Mouse (Mus musculus) neural tube, embryonic 10.5 days (tissue): ENCODE data around the gene Zrsr1.
A peak's percentile ranks its signal among the peaks of the same experiment; 100 is the strongest.

Experiments used
- DNase-seq: peaks from one replicate; pipeline ENCODE4 v3.0.0-alpha.2; 2017; ENCODE audit warnings: low spot score; ENCODE audit errors: extremely low spot score

Gene Zrsr1

DNA sequence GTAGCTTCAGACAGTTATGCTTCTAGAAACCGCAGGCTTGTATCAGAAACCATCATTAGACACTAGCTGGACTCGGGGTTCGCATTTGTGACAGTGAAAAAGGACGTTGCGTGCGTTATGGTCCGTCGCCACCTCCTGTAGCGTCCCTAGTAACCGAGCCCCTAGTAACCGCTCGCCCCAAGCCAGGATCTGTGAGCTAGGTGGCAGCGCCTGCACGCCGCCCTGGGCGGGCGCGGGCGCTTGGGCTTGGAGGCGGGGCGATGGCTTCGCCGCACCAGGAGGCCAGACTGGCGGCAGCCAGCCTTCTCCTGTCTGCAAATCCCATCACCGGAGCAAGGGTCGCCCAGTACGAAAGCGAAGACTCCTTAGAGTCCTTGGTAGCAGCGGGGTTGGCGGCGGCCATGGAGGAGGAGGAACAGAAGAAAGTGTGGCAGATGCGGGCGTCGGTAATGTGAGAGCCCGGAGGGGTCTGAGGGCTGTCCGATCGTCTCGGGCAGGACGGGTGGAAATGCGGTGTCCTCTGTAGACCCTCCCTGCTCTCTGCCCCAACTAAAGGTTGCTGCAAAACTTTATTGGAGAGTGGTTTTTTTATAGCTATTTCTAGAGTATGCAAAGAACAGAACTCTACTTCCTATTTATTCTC lies 36.5 kb downstream of the Zrsr1 start:
- DNase-seq: peak; percentile 89

DNA sequence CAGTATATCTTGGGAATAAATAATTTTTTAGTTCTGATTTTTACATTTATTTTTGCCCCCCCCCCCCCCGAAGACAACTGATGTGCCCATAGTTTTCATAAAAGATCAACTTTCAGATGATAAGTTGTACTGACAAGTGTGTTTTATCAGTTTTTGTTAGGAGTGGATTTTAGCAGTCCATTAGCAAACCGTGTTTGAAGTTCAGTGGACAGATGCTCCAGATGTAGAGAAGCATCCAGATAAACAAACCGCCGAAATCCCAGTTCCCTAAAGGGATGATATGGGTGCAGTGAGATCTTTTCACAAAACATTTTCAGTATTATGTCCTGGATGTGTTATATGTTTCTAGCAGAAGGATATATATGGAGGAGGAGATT lies 37.0 kb downstream of the Zrsr1 start:
- DNase-seq: no peak

DNA sequence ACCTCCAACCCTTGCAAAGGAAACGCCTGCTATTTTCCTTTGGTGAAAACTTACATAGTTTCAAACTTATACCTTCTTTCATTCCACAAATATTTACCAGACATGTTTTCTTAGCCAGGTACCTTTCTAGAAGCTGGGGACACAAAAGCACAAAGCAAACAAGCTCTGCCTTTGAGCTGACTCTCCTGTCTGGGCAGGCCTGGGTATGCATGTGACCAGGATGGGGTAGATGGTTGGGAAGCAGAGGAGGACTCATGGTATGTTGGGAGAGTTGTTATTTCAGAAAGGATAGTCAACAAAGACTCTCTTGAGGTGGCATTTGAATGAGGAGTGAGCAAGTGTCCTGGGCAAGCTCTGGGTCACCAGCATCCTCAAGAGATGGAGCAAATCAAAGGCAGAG lies 41.3 kb downstream of the Zrsr1 start:
- DNase-seq: no peak

DNA sequence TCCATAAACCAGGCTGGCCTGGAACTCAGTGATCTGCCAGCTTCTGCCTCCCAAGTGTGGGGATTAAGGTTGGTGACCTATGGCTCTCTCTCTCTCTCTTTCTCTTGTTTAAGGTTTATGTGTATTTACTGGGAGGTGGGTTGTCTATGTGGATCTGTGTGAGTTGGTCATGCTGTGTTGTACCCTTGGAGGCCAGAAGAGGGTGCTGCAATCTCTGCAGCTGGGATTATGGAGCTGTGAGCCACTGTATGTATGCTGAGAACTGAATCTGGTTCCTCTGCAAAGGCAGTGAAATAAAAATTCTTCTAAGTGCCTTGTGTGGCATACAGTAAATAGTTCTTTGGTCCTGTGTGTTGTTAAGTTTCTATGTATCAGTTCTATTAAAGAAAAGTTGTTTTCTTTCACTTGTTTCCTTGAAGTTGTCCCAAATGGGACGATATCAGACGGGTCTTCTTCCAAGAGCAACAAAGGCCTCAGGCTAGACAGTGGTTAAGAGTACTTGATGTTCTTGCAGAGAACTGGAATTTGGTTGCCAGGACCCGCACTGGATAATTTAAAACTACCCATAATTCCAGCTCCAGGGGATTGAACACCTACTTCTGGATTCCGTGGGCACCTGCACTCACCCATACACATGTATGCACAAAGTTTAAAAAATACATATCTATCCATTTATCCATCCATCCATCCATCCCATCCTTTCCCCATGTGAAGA lies 41.9 kb downstream of the Zrsr1 start:
- DNase-seq: no peak

DNA sequence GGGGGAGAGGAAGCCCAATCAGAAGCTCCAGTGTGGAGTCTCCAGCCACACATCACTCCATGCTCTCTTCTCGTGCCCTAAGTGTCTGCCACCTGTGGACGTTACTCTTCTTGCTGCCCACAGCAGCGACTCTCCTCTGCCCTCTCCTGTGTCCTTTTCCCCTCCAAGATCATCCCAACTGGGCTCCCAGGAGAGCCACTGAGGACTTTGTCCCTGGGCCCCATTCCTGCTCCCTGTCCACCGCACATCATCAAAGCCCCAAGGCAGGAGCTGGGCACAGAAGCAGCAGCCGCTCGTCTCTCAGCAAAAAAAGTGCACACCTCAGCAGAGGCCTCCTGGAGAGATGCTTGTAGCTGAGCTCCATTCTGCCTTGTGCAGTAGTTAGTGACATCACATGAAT lies 43.2 kb downstream of the Zrsr1 start:
- DNase-seq: no peak

DNA sequence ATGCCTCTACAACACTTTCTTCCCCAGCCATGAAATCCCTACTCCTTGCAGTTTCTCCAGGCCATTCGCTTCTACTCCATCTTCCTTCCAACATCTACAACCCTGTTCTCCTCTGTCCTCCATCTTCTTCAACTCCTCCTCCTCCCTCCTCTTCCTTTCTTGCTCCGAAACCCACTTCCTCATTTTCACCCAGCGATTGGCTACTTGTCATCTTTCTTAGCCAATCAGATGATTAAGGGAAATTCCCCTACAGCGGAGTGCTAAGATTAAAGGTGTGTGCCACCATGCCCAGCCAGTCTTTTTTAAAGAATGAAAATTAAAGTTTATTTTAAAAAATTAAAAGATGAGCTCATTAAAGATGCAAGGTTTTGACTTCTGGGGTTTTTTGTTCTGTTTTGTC lies 46.1 kb downstream of the Zrsr1 start:
- DNase-seq: no peak

DNA sequence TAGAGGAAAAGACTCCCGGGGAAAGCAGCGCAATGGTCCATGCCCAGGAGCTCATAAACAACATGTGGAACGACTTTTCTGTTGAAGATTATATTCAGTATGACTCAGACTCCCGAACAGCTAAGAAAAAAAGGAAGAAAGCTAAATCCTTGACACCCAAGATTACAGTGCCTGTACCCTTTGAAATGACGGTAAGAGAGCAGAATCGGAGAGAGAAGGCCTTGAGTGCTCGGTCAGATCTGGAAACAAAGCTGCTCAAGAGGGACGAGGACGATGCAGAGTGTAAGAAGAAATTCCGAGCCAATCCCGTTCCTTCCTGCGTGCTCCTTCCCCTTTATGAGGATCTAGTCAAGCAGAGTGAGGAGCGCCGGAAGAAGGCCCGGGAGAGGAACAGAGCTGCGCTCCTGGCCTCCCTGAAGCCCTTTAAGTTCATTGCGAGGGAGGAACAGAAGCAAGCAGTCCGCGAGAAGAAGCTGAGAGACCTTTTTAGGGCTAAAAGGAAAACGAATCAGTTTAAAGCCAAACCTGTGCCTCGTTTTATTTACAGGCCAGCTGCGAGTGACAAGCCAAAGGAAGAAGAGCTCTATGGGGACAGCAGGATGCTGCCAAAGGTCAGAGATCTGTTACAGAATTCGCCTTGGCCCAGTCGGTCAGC lies 48.4 kb downstream of the Zrsr1 start:
- DNase-seq: no peak

DNA sequence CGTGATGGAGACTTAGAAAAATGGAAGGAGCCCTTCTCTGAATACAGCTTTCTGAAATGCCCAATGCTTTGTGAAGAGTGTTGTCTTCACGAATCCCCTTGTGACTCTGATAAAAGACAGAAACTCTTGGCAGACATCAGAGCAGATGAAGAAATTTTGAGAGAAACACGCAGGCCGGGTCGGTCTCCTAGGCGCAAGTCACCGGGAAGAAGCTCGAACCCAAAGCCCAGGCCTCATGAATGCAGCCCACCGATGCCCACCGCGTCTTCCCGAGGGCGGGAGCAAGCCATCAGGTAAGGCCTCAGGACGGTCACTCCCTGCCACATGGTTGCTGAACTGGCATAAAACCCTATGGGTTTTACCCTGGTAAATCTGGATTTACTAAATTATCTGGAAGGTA lies 49.0 kb downstream of the Zrsr1 start:
- no peak for DNase-seq

DNA sequence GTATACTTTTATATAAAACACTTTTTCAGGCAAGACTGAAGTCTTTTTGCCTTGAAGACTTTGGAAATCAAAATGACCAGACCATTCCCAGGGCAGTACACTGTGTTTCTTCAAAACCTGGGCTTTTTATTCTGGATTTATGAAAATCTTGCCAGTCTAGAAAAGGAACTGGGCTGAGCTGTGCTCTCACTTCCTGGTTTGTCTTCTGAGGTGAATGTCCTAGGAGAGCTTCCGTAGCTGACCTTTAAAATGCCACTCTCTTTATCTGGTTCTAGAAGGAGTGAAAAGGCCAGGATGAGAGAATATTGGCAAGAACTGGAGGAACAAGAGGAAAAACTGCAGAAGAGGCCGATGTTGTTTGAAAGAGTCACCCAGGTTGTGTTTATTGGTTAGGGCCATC lies 51.4 kb downstream of the Zrsr1 start:
- DNase-seq: no peak

DNA sequence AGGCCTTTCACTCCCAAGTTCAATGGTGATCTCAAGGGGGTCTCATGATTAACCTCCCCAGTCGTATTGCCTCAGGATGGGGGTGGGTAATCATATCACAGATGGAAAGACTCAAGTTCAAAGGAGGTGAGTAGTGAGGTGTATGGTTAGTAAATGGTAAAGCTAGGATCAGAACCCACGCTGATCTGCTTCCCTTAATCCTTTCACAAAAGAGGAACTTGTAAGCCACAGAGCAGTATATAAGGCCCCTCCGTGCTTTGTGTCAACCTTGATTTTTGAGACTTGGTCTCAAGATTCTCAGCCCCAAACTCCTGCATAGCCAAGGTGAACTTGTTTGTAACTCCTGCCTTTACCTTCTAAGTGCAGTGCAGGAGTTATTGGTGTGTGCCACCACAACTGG lies 52.4 kb downstream of the Zrsr1 start:
- no peak for DNase-seq
